Mouse (Mus musculus) lung, postnatal 0 days (tissue): ENCODE measurements around the gene Rorb. TPM values are rescaled to one million over a fixed set of nuclear protein-coding genes. Genes with fewer than 3 reads are reported as not detected.
A peak's percentile ranks its signal among the peaks of the same experiment; 100 is the strongest.

ENCODE experiments used
- ATAC-seq: fragments of 200-750 bp; cut with Nextera tagmentation; 2 replicates; pipeline ENCODE4 v1.8.0; 2017; ENCODE audit warnings: moderate library complexity
- DNase-seq: peaks from one replicate; pipeline ENCODE4 v3.0.0-alpha.2; 2016; ENCODE audit warnings: low spot score
- H3K27ac ChIP-seq: fragments of 300-500 bp; sonication (generic); 2 replicates; pipeline ENCODE4 v1.5.1; 2014; ENCODE audit warnings: antibody characterized with exemption, mild to moderate bottlenecking, low read length, mixed read lengths
- H3K27me3 ChIP-seq: fragments of 300-500 bp; sonication (generic); replicated peaks from 2 replicates; pipeline ENCODE4 v1.6.1; 2014; ENCODE audit warnings: low read length, mixed read lengths; ENCODE audit not compliant: insufficient read depth
- H3K36me3 ChIP-seq: fragments of 300-500 bp; sonication (generic); 2 replicates; pipeline ENCODE4 v1.6.1; 2014; ENCODE audit warnings: low read length, mixed read lengths; ENCODE audit not compliant: insufficient read depth
- H3K4me1 ChIP-seq: fragments of 300-500 bp; sonication (generic); 2 replicates; pipeline ENCODE4 v1.6.1; 2014; ENCODE audit warnings: antibody characterized with exemption, low read depth, low read length, mixed read lengths; ENCODE audit not compliant: insufficient read depth
- H3K4me2 ChIP-seq: fragments of 300-500 bp; sonication (generic); replicated peaks from 2 replicates; pipeline ENCODE4 v1.6.1; 2014; ENCODE audit warnings: low read depth, mild to moderate bottlenecking, low read length, moderate library complexity, mixed read lengths
- H3K4me3 ChIP-seq: fragments of 300-500 bp; sonication (generic); 2 replicates; pipeline ENCODE4 v1.5.1; 2014; ENCODE audit warnings: low read depth, low read length
- H3K9ac ChIP-seq: fragments of 300-500 bp; sonication (generic); replicated peaks from 2 replicates; pipeline ENCODE4 v1.6.1; 2014; ENCODE audit warnings: low read depth, mild to moderate bottlenecking
- H3K9me3 ChIP-seq: fragments of 300-500 bp; sonication (generic); 2 replicates; pipeline ENCODE4 v1.6.1; 2016; ENCODE audit warnings: low read length, mixed read lengths
- CTCF ChIP-seq: IDR thresholded peaks from 2 replicates; pipeline ENCODE4 v1.5.1; 2016; ENCODE audit warnings: antibody characterized with exemption, mild to moderate bottlenecking
- EP300 ChIP-seq: IDR thresholded peaks from 2 replicates; pipeline ENCODE4 v1.6.1; 2016; ENCODE audit warnings: antibody characterized with exemption, mild to moderate bottlenecking, control low read depth
- WGBS: fragments of 180-500 bp; shearing (Covaris S2); extraction: QIAGEN DNeasy Blood & Tissue Kit; methylation state at CpG from one replicate; pipeline ENCODE4 v1.1.7; 2014; 5-methylcytosine and 5-hydroxymethylcytosine counted together
- polyA plus RNA-seq: library from polyadenylated mRNA; unstranded; fragments of >200 nt; fragmentation: Nextera tagmentation; extraction: Ambion mirVana; gene quantifications from 2 replicates; pipeline ENCODE4 v1.2.1, GENCODE M21; 2015

Rorb gene
- polyA plus RNA-seq, 1 experiment from 2014 or later = 0.14 TPM

- Histone ChIP-seq H3K4me2 (no peak overlapping the region), H3K27ac (no peak overlapping the region), H3K4me3 (no peak overlapping the region), H3K9ac (no peak overlapping the region), H3K4me1 (peaks cover 7% of the 10 kb centered on the region; the same call in 1 of the 2 replicates), H3K9me3 (no peaks in the 10 kb centered on the region), H3K36me3 (no peaks in the 10 kb centered on the region), H3K27me3 (0 out of 2 replicates have a peak, but pooled peaks cover 11% of the 10 kb centered on the region)
- ATAC-seq = no peak
- DNase-seq = no peak
- 54% methylated on average over 4 of the region's 4 CpGs for WGBS
- no peak for TF ChIP-seq CTCF
- no peak for TF ChIP-seq EP300
These were observed 1.2 kb upstream of the Rorb start for GRCm38 (mm10) chr19:19112180-19112579.

GRCm38 (mm10) chr19:19111428-19112170, 603 bp upstream of the Rorb start:
- no peak overlapping the region for H3K9ac ChIP-seq

GRCm38 (mm10) chr19:19110011-19110768, 806 bp downstream of the Rorb start:
- under 1% methylated on average over 49 of the region's 49 CpGs for WGBS
- Histone ChIP-seq H3K4me1 (peaks cover 7% of the 10 kb centered on the region; the same call in 1 of the 2 replicates), H3K36me3 (no peaks in the 10 kb centered on the region), H3K4me2 (peak overlapping the region; percentile 60), H3K27ac (no peak overlapping the region), H3K4me3 (peak overlapping the region; percentile 44), H3K9me3 (no peaks in the 10 kb centered on the region), H3K9ac (no peak overlapping the region), H3K27me3 (0 out of 2 replicates have a peak, but pooled peaks cover 11% of the 10 kb centered on the region)
- peak; percentile 40 for DNase-seq
- ATAC-seq = peak; percentile 27
- TF ChIP-seq CTCF = no peak
- TF ChIP-seq EP300 = no peak

More at GRCm38 (mm10) chr19:19111428-19112170, 603 bp upstream of the Rorb start:
- Histone ChIP-seq H3K36me3 (no peaks in the 10 kb centered on the region), H3K9me3 (no peaks in the 10 kb centered on the region), H3K27ac (no peak overlapping the region), H3K27me3 (0 out of 2 replicates have a peak, but pooled peaks cover 11% of the 10 kb centered on the region), H3K4me2 (peak overlapping the region; percentile 60), H3K4me3 (peak overlapping the region; percentile 44), H3K4me1 (peaks cover 7% of the 10 kb centered on the region; the same call in 1 of the 2 replicates)
- ATAC-seq (peak; percentile 57; the same call in 1 of the 2 replicates), DNase-seq (no peak)
- TF ChIP-seq CTCF (no peak), EP300 (no peak)
- 3% methylated on average over 12 of the region's 12 CpGs for WGBS

- DNase-seq (no peak), ATAC-seq (no peak)
- Histone ChIP-seq H3K27me3 (0 out of 2 replicates have a peak, but pooled peaks cover 11% of the 10 kb centered on the region), H3K9ac (no peak overlapping the region), H3K36me3 (no peaks in the 10 kb centered on the region), H3K4me3 (no peak overlapping the region), H3K4me1 (peaks cover 7% of the 10 kb centered on the region; the same call in 1 of the 2 replicates), H3K27ac (no peak overlapping the region), H3K9me3 (no peaks in the 10 kb centered on the region), H3K4me2 (no peak overlapping the region)
- WGBS = 42% methylated on average over 13 of the region's 13 CpGs
- TF ChIP-seq CTCF (no peak), EP300 (no peak)
These were observed 2.2 kb downstream of the Rorb start for GRCm38 (mm10) chr19:19108596-19109381.

GRCm38 (mm10) chr19:19104581-19104980, 6.4 kb downstream of the Rorb start:
- Histone ChIP-seq H3K4me2 (no peak overlapping the region), H3K27ac (no peak overlapping the region), H3K36me3 (no peaks in the 10 kb centered on the region), H3K27me3 (0 out of 2 replicates have a peak, but pooled peaks cover 8% of the 10 kb centered on the region), H3K9ac (no peak overlapping the region), H3K9me3 (no peaks in the 10 kb centered on the region), H3K4me3 (no peak overlapping the region), H3K4me1 (no peaks in the 10 kb centered on the region)
- 80% methylated on average over 2 of the region's 2 CpGs for WGBS
- no peak for ATAC-seq
- no peak for TF ChIP-seq EP300
- TF ChIP-seq CTCF = no peak
- no peak for DNase-seq
